9 mouse cellular contexts compared by ENCODE assay signal in genomic region chr12:8900919-8901663, GRCm38 (mm10). TPM values are rescaled to one million over a fixed set of nuclear protein-coding genes. Genes with fewer than 3 reads are reported as not detected.
DNase-seq lines count a peak whose midpoint lies in the region; ATAC-seq and TF ChIP-seq lines count a peak whose summit lies in the region.
"Had no signal": no experiment of that assay in that cellular context is flagged by ENCODE, and none has a peak within 500 bp of the region (broad histone marks: within the 10 kb centered on the region; RNA-seq: fewer than 3 reads in every experiment).

No protein-coding gene starts in this region.

- H3K9ac ChIP-seq in lung, embryonic 16.5 days (ENCODE audit: low read length) = no peak overlapping the region
- H3K9ac ChIP-seq in stomach, postnatal 0 days (ENCODE audit: low read length) = no peak overlapping the region

- ATAC-seq in lung, embryonic 16.5 days (ENCODE audit: low read depth) = peak; percentile 41; the same call in 1 of the 2 replicates
- peak; percentile 71 for ATAC-seq in stomach, postnatal 0 days (ENCODE audit: low FRiP score, low TSS enrichment)
- no peak for ATAC-seq in activated CD4-positive, CD25-positive, alpha-beta regulatory T cell, adult 4 months
- ATAC-seq: hindbrain, embryonic 16.5 days had no signal

- 19% methylated on average over 5 of the region's 5 CpGs for WGBS in lung, embryonic 16.5 days
- 35% methylated on average over 5 of the region's 5 CpGs for WGBS in lung, adult 2 months
- 31% methylated on average over 5 of the region's 5 CpGs for WGBS in limb, embryonic 10.5 days
- 21% methylated on average over 5 of the region's 5 CpGs for WGBS in stomach, postnatal 0 days

- no peaks in the 10 kb centered on the region for H3K27me3 ChIP-seq in lung, embryonic 16.5 days (ENCODE audit: control insufficient read depth, insufficient read depth, low read depth, low read length)
- no peaks in the 10 kb centered on the region for H3K27me3 ChIP-seq in limb, embryonic 10.5 days (ENCODE audit: low read depth, poor library complexity, severe bottlenecking)
- no peaks in the 10 kb centered on the region for H3K27me3 ChIP-seq in stomach, postnatal 0 days (ENCODE audit: control insufficient read depth, insufficient read depth, low read length)

- no peak for TF ChIP-seq POLR2A in lung, adult 2 months (IDR thresholded peaks at IDR 0.05; ENCODE audit: borderline replicate concordance, extremely low read depth, low read depth, low read length)

- TF ChIP-seq CTCF in lung, adult 2 months (IDR thresholded peaks at IDR 0.05; ENCODE audit: insufficient read depth, low read length) = no peak
- TF ChIP-seq CTCF in stomach, postnatal 0 days (IDR thresholded peaks at IDR 0.05; ENCODE audit: low read depth) = peak; percentile 40

- TF ChIP-seq EP300 in stomach, postnatal 0 days (optimal IDR thresholded peaks at IDR 0.05) = peak; percentile 71

- no peak overlapping the region for H3K27ac ChIP-seq in lung, embryonic 16.5 days (ENCODE audit: low read length)
- peak overlapping the region; percentile 82 for H3K27ac ChIP-seq in limb, embryonic 10.5 days
- peak overlapping the region; percentile 61 for H3K27ac ChIP-seq in stomach, postnatal 0 days (replicated peaks)

- H3K36me3 ChIP-seq in lung, embryonic 16.5 days (ENCODE audit: control insufficient read depth, insufficient read depth, low read length) = no peaks in the 10 kb centered on the region
- no peaks in the 10 kb centered on the region for H3K36me3 ChIP-seq in limb, embryonic 10.5 days
- H3K36me3 ChIP-seq in stomach, postnatal 0 days (ENCODE audit: control insufficient read depth, insufficient read depth, low read length) = no peaks in the 10 kb centered on the region

- no peaks in the 10 kb centered on the region for H3K9me3 ChIP-seq in lung, embryonic 16.5 days (ENCODE audit: control insufficient read depth, low read length)
- H3K9me3 ChIP-seq in limb, embryonic 10.5 days (replicated peaks) = no peaks in the 10 kb centered on the region
- no peaks in the 10 kb centered on the region for H3K9me3 ChIP-seq in stomach, postnatal 0 days (ENCODE audit: control insufficient read depth, low read length)

- DNase-seq in lung, adult 2 months = no peak
- DNase-seq in gonadal fat pad, adult 2 months (ENCODE audit: low read depth) = peak; percentile 94
- no peak for DNase-seq in limb, embryonic 10.5 days (ENCODE audit: low spot score)
- DNase-seq in stomach, postnatal 0 days (ENCODE audit: low spot score) = no peak
- DNase-seq in left cerebral cortex, postnatal 36 days (ENCODE audit: low spot score in 2 of 2) = no peak
- DNase-seq in layer of hippocampus, postnatal 10 days (ENCODE audit: low spot score in 2 of 2) = no peak

- intact Hi-C loops in left cerebral cortex, postnatal 36 days (cut with DNase I) = no loop called here

- peaks cover 8% of the 10 kb centered on the region; the same call in 1 of the 2 replicates for H3K4me1 ChIP-seq in lung, embryonic 16.5 days (replicated peaks; ENCODE audit: control insufficient read depth, insufficient read depth, low read length)
- peaks cover 5% of the 10 kb centered on the region; the same call in 1 of the 2 replicates for H3K4me1 ChIP-seq in lung, adult 2 months (ENCODE audit: control insufficient read depth, insufficient read depth, low read length)
- H3K4me1 ChIP-seq in limb, embryonic 10.5 days = peaks cover 51% of the 10 kb centered on the region
- peaks cover 7% of the 10 kb centered on the region for H3K4me1 ChIP-seq in stomach, postnatal 0 days (replicated peaks; ENCODE audit: control insufficient read depth, insufficient read depth)

- H3K4me3 ChIP-seq in lung, embryonic 16.5 days (ENCODE audit: low read length) = no peak overlapping the region
- no peak overlapping the region for H3K4me3 ChIP-seq in lung, adult 2 months (replicated peaks; ENCODE audit: extremely low read depth, low read depth, low read length)
- no peak overlapping the region for H3K4me3 ChIP-seq in limb, embryonic 10.5 days
- no peak overlapping the region for H3K4me3 ChIP-seq in stomach, postnatal 0 days (ENCODE audit: low read depth, low read length)

- no peak overlapping the region for H3K4me2 ChIP-seq in lung, embryonic 16.5 days (ENCODE audit: low read depth, low read length)
- H3K4me2 ChIP-seq in stomach, postnatal 0 days (replicated peaks; ENCODE audit: low read depth) = no peak overlapping the region

RNA-seq across cellular contexts. Expression of gene Laptm4a, which starts 20.4 kb away (rescaled TPM):
- polyA plus RNA-seq in lung, embryonic 16.5 days (2015; fragmentation: Nextera tagmentation; extraction: Ambion mirVana) = 334 and 336 TPM in 2 replicates
- 330 and 363 TPM in 2 replicates for polyA plus RNA-seq in lung, adult 2 months (2012; rRNA removed)
- 423 and 433 TPM in 2 replicates for polyA plus RNA-seq in gonadal fat pad, adult 2 months (2012; rRNA removed)
- 156 and 185 TPM in 2 replicates for polyA plus RNA-seq in limb, embryonic 10.5 days (2016; fragmentation: Nextera tagmentation; extraction: Ambion mirVana)
- polyA plus RNA-seq in stomach, postnatal 0 days (2015; fragmentation: Nextera tagmentation; extraction: Ambion mirVana) = 299 and 327 TPM in 2 replicates
- 100 to 1,000 TPM; 169 to 179 TPM for total RNA-seq in left cerebral cortex, postnatal 36 days (2021)
- polyA plus RNA-seq in activated CD4-positive, CD25-positive, alpha-beta regulatory T cell, adult 4 months (2017; shearing (Covaris generic)) = 100 to 1,000 TPM; 114 to 152 TPM
- total RNA-seq in layer of hippocampus, postnatal 10 days (2021) = 100 to 1,000 TPM; 205 to 226 TPM

RNA-seq across cellular contexts. Expression of gene Matn3, which starts 46.6 kb away (rescaled TPM):
- 3.3 and 3.7 TPM in 2 replicates for polyA plus RNA-seq in lung, embryonic 16.5 days (2015; fragmentation: Nextera tagmentation; extraction: Ambion mirVana)
- 0.07 TPM in 1 of 2 replicates, not detected in the other for polyA plus RNA-seq in lung, adult 2 months (2012; rRNA removed)
- polyA plus RNA-seq in gonadal fat pad, adult 2 months (2012; rRNA removed) = not detected in 2 replicates
- 5.2 and 5.4 TPM in 2 replicates for polyA plus RNA-seq in limb, embryonic 10.5 days (2016; fragmentation: Nextera tagmentation; extraction: Ambion mirVana)
- 0.18 and 0.27 TPM in 2 replicates for polyA plus RNA-seq in stomach, postnatal 0 days (2015; fragmentation: Nextera tagmentation; extraction: Ambion mirVana)
- total RNA-seq in left cerebral cortex, postnatal 36 days (2021) = not detected
- not detected for polyA plus RNA-seq in activated CD4-positive, CD25-positive, alpha-beta regulatory T cell, adult 4 months (2017; shearing (Covaris generic))
- total RNA-seq in layer of hippocampus, postnatal 10 days (2021) = under 1 TPM in 1 of 2 experiments, not detected in 1; 0.11 TPM
